Mouse (Mus musculus): Measurements from ENCODE around the gene Sstr1.

Sstr1 gene

DNA sequence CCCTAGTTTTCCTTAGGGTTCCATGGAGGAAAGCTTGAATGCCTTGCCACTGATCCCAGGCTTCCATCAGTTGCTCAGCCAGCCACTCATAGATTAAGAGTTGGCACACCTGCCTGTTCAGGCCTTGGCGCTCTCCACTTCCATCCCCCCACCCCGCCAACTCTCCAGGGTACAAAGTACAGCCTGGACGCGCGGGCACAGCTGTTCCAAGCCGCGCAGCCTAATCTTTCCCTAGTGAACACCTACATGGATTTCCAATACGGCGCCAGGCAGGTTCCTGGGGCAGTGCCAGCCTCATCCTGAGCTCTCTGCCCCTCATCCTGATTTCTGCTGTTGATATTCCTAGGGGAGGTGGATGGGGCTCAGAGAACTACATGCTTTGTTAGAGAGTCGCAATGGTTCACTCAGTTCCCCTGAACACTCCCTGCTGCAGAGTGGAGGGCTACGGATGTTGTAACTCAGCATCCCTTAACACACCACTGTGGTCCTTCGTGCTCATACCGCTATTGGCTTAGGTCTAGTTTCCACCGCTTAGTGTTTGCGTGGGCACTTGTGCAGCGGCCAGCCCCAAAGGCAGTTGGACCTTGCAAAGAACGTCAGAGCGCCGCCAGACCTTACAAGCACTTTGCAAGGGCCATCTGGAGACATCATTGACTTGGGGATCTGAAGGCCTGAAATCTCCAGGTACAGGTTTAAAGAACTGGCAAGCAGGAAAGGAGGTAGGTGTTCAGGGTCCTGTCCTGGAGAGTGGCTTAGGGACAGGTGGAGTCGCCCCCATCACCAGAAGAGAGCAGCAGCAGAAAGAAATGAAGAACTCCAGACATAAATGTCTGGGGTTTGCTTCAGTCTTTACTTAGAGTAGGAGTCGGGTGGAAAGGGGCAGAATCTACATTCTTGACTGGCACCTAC lies at the start of gene Sstr1:
Gene Sstr1, plus strand, starts transcription at position 610 of the 909 bp plus-strand sequence.
- no peak for DNase-seq (ENCODE audit: low read depth, low spot score)

DNA sequence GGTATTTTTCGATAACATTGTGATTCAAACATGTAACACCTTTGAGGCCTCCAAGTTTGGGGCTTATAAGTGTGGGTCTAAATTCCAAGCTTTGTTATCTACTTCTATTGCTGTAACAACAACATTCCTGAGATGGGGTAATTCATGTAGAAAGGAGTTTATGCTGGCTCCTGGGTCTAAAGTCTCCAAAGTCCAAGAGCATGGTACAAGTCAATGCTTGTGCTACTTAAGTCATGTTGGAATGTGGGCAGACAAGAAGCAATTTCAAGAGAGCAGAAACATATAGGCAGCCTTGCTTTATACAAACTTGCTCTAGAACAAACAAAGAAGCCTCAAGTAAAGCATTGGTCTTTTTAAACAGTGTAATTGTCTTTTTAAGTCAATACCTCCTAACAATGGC lies 12.8 kb upstream of the Sstr1 start:
- no peak for DNase-seq (ENCODE audit: low read depth, low spot score)

DNA sequence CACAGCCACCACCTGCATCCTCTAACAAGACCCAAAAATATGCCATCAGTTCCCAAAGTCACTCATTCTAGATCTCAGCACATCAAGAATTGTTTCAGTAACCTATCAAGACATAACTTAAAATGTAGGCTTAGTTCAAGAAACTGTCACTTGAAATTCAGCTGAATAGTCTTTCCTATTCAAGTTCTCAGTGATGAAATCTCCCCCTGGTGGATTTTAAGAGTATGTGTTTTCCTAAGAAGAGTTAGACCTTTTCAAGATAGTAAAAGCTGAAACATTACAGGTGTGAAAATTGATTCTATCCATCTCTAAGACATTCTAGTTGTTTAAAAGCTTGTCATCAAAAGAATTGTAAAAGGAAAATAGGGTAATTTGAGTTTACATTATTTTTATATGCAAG lies 10.4 kb upstream of the Sstr1 start:
- DNase-seq (ENCODE audit: low read depth, low spot score): no peak

DNA sequence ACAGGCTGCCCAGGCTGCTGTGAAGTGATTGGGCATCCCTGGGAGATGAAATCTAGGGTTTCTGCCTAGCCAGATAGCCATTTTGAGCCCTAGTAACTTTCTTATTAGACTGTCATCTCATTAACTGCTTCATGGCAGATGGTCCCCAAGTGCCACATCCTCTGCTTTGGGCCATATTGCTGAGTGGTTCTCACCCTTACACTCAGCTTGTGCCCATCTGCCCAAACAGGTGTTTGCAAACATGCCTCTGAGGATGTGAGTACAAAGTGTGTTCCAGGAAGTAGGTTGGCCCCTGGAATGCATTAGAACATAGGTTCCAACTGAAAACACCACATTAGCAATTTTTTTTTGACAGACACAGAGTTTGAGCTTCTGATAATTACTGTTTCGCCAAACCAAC lies 3.6 kb upstream of the Sstr1 start:
- DNase-seq (ENCODE audit: low read depth, low spot score): no peak

DNA sequence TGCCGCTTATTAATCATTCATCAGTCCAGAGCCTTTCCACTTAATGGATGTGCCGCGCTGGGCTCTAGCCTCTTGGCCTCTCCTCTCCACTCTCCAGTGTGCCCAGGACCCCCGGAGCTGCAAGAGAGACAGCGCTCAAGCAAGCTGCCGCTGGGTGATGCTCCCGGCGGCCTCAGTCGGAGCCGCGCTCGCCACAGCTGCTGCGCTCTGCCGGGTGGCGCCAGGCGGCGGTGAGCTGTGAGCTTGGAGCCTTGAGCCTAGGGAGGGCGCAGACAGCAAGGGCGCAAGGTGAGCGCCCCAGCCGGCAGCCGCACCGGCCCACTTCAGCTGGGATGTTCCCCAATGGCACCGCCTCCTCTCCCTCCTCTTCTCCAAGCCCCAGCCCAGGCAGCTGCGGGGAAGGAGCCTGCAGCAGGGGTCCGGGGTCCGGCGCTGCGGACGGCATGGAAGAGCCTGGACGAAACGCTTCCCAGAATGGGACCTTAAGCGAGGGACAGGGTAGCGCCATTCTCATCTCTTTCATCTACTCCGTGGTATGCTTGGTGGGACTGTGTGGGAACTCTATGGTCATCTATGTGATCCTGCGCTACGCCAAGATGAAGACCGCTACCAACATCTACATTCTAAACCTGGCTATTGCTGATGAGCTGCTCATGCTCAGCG lies 820 bp downstream of the Sstr1 start:
- no peak for DNase-seq (ENCODE audit: low read depth, low spot score)

DNA sequence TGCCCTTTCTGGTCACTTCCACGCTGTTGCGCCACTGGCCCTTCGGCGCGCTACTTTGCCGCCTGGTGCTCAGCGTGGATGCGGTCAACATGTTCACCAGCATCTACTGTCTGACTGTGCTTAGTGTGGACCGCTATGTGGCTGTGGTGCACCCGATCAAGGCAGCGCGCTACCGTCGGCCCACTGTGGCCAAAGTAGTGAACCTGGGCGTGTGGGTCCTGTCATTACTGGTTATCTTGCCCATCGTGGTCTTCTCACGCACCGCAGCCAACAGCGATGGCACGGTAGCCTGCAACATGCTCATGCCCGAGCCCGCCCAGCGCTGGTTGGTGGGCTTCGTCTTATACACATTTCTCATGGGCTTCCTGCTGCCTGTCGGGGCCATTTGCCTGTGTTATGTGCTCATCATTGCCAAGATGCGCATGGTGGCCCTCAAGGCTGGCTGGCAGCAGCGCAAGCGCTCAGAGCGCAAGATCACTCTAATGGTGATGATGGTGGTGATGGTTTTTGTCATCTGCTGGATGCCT lies 1.4 kb downstream of the Sstr1 start:
- no peak for DNase-seq (ENCODE audit: low read depth, low spot score)

DNA sequence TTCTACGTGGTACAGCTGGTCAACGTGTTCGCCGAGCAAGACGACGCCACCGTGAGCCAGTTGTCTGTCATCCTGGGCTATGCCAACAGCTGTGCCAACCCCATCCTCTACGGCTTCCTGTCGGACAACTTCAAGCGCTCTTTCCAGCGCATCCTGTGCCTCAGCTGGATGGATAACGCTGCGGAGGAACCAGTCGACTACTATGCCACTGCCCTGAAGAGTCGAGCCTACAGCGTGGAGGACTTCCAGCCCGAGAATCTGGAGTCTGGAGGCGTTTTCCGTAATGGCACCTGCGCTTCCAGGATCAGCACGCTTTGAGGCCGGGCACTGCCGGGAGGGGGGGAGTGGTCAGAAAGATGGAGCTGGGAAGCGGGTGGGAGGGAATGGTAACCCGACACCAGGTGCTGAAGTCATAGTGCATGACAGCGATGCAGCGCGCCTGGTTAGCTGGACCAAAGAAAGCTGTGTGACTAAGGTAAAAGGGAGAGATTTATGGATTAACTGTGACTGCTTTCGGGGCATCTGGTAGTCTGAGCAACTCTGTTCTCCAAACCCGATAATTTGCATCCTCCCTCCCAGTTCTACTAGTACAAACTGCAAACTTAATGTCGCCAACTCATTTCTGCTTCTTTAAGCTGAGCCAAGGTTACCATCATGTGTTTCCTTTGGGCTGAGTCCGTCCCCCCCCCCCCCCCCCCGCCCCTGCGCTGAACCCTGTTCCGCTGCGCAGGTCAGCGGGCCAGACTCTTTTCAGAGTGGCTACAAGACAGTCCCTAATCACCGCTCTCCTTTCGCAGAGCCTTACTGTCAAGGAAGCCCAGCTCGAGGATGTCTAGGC lies 2.1 kb downstream of the Sstr1 start:
- no peak for DNase-seq (ENCODE audit: low read depth, low spot score)

DNA sequence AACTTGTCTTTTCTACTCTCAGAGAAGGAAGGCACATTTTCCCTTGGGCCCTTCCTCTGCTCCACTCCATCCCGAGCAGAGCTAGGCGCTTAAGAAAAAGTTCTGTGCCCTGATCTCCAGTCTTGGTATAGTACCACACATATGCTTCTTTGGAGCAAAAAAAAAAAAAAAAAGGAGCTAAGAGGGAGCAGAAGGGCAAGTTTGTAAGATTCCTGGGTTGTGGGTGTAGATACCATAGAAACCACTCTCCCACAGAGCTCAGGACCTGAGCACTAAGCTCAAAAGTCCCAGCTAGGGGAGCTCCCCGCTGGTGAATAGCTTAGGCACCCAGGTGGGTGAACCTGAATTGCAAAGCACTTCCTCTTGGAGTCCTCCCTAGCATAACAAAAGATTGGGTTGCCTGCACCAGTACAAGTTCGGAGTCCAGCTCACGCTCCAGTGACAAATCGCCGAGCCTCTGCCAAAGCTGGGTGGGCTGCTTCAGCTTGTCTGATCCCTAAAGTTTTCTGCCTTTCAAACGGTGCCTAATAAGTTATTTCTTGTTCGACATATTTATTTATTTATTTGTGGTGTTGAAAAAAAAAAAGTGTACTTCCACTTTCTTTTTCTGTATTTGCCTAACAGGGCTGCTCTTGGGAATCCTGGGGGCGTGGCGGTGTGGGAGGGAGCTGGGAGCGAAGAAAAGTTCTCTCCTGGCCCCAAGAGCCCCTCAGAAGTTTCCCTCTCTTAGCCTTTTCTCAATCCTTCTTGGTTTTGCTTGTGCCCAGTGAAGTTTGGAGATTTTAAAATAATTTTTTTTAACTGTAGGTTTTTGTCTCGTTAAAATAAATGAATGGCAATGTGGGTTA lies 2.9 kb downstream of the Sstr1 start:
- no peak for DNase-seq (ENCODE audit: low read depth, low spot score)

DNA sequence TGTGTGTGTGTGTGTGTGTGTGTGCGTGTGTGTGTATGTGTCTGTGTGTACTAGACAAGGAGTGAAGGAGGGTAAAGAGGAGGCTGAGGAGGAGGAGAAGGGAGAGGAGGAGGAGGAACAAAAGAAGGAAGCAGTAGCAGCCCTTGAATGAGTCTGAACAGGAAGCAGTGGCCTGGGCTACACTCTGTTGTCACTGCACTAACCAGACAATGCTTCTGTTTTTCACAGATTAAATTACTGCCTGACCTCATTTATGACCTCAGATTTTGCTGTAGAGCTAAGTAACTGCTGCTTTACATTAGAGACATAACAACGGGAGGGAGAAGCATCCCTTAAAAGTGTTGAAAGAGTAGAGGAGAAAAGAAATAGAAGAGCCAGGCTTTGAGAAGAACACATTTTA lies 4.6 kb downstream of the Sstr1 start:
- DNase-seq (ENCODE audit: low read depth, low spot score): no peak

DNA sequence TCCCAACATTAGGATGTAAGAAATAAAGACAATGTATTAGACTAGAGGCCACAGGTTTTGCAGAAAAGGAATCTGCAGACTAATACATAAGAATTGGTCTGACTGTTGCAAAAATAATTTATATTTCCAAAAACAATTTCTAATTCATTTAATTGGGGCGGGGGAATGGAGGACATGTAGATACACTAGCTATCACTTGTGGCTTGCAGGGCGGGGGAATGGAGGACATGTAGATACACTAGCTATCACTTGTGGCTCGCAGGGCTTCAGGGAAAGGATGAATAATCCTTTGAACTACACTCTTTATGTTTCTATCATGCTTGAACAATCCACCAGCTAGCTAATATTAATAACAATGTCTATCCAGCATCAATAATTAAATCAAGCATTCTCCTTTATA lies 7.5 kb downstream of the Sstr1 start:
- DNase-seq (ENCODE audit: low read depth, low spot score): no peak

DNA sequence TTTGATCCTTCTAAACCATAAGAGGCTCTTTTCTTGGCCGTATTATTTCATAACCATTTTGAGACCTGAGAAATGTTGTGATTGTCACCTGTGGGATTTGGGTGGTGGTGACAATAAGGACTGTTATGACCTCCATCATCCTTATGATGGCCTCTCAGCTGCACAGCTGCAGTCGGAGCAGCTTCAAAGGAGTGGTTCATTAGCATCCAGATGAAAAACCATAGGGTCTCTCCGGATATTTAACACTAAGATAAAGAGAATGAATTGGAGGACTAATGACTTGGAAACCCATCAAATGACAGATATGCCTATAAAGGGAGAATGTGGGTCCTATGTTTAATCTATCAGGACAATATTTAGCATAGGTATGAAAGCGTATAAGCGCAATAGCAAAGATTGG lies 14.1 kb downstream of the Sstr1 start:
- DNase-seq (ENCODE audit: low read depth, low spot score): no peak

DNA sequence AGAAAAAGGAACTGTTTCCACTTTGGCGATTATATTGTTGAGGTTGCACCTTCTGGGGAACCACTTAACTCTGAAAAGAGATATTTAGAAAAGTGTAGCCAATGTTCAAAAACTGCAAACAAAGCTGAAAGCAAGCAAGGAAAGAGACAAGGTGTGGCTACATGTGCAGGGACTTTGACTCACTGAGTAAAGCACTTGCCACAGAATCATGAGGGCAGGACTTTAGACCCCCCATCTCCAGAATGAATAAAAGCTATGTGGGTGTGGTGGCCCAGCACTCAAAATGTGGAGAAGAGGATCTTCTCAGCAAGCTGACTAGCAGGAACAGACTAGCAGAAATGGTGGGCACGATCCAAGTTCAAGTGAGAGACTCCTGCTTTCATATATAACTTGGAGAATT lies 20.9 kb downstream of the Sstr1 start:
- DNase-seq (ENCODE audit: low read depth, low spot score): no peak

DNA sequence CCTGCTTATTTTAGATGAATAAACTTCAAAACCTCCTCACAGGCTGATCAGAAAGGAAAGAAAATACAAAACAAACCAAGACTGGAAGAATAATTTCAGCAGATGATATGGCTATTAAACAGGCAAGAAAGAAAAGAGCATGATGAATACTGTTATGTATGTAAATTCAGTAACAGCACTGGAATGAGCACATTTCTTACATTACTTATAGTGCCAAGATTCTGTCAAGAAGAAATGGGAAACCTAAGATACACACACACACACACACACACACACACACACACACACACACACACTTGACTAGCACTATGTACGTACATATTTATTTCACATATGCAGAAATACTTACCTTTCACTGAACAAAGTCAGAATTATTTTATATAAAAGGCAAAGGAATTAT lies 40.3 kb downstream of the Sstr1 start:
- no peak for DNase-seq (ENCODE audit: low read depth, low spot score)
